Comparison of ENCODE assay signal across 8 mouse cellular contexts in genomic region chr16:35982506-35982901, GRCm38 (mm10). TPM values are rescaled to one million over a fixed set of nuclear protein-coding genes. Genes with fewer than 3 reads are reported as not detected.
DNase-seq lines count a peak whose midpoint lies in the region; ATAC-seq and TF ChIP-seq lines count a peak whose summit lies in the region.

No protein-coding gene starts in this region.

- no peak for TF ChIP-seq POLR2A in bone marrow macrophage, adult 2 months (IDR thresholded peaks at IDR 0.05; ENCODE audit: borderline replicate concordance, low read depth, low read length)

- TF ChIP-seq CTCF in bone marrow macrophage, adult 2 months (IDR thresholded peaks at IDR 0.05; ENCODE audit: low read depth, low read length): no peak

- no peaks in the 10 kb centered on the region for H3K36me3 ChIP-seq in kidney, embryonic 14.5 days (ENCODE audit: control insufficient read depth, insufficient read depth, low read length)
- H3K36me3 ChIP-seq in hindbrain, embryonic 10.5 days: no peaks in the 10 kb centered on the region
- H3K36me3 ChIP-seq in midbrain, embryonic 11.5 days (ENCODE audit: control insufficient read depth, insufficient read depth, low read length): no peaks in the 10 kb centered on the region

- H3K27me3 ChIP-seq in kidney, embryonic 14.5 days (ENCODE audit: control insufficient read depth, insufficient read depth, low read length): 0 out of 2 replicates have a peak, but pooled peaks cover 2% of the 10 kb centered on the region
- H3K27me3 ChIP-seq in hindbrain, embryonic 10.5 days (ENCODE audit: insufficient read depth, poor library complexity, severe bottlenecking): peaks cover 3% of the 10 kb centered on the region
- H3K27me3 ChIP-seq in midbrain, embryonic 11.5 days (ENCODE audit: control insufficient read depth, insufficient read depth, low read length): peaks cover 2% of the 10 kb centered on the region

- H3K4me2 ChIP-seq in kidney, embryonic 14.5 days (replicated peaks; ENCODE audit: low read depth, low read length): peak overlapping the region; percentile 64
- peak overlapping the region; percentile 68 for H3K4me2 ChIP-seq in midbrain, embryonic 11.5 days

- peaks cover 4% of the 10 kb centered on the region; the same call in 1 of the 2 replicates for H3K4me1 ChIP-seq in kidney, embryonic 14.5 days (ENCODE audit: control insufficient read depth, insufficient read depth, low read length)
- peaks cover 12% of the 10 kb centered on the region for H3K4me1 ChIP-seq in bone marrow macrophage, adult 2 months (ENCODE audit: control insufficient read depth, insufficient read depth, low read length)
- peaks cover 9% of the 10 kb centered on the region for H3K4me1 ChIP-seq in hindbrain, embryonic 10.5 days (replicated peaks)
- H3K4me1 ChIP-seq in midbrain, embryonic 11.5 days (ENCODE audit: control insufficient read depth, insufficient read depth, low read length): no peaks in the 10 kb centered on the region

- no peaks in the 10 kb centered on the region for H3K9me3 ChIP-seq in kidney, embryonic 14.5 days (ENCODE audit: control insufficient read depth, low read length)
- peaks cover 3% of the 10 kb centered on the region for H3K9me3 ChIP-seq in hindbrain, embryonic 10.5 days
- H3K9me3 ChIP-seq in midbrain, embryonic 11.5 days (ENCODE audit: control insufficient read depth, low read length): no peaks in the 10 kb centered on the region

- 0 out of 2 replicates have a peak, but pooled peaks have one; percentile 1 for ATAC-seq in kidney, embryonic 14.5 days (ENCODE audit: low FRiP score, low TSS enrichment)
- peak; percentile 7; the same call in 1 of the 2 replicates for ATAC-seq in midbrain, embryonic 11.5 days (ENCODE audit: low FRiP score)

- intact Hi-C loops in left cerebral cortex, postnatal 14 days (cut with DNase I): no loop called here

- H3K9ac ChIP-seq in kidney, embryonic 14.5 days (ENCODE audit: low read depth, low read length): peak overlapping the region; percentile 92
- H3K9ac ChIP-seq in midbrain, embryonic 11.5 days (ENCODE audit: low read length): peak overlapping the region; percentile 94

- no peak overlapping the region for H3K27ac ChIP-seq in kidney, embryonic 14.5 days (ENCODE audit: low read depth, low read length)
- peak overlapping the region; percentile 33; the same call in 1 of the 2 replicates for H3K27ac ChIP-seq in bone marrow macrophage, adult 2 months (ENCODE audit: insufficient read depth, low read depth, low read length)
- peak overlapping the region; percentile 97 for H3K27ac ChIP-seq in hindbrain, embryonic 10.5 days
- no peak overlapping the region for H3K27ac ChIP-seq in midbrain, embryonic 11.5 days (ENCODE audit: low read depth, low read length)

- WGBS in kidney, embryonic 14.5 days: 4% methylated on average over 15 of the region's 15 CpGs
- 4% methylated on average over 15 of the region's 15 CpGs for WGBS in hindbrain, embryonic 10.5 days
- 6% methylated on average over 15 of the region's 15 CpGs for WGBS in midbrain, embryonic 11.5 days

- no peak for DNase-seq in kidney, postnatal 25 days
- DNase-seq in hindbrain, embryonic 10.5 days (ENCODE audit: low spot score): peak; percentile 4
- peak; percentile 90 for DNase-seq in midbrain, embryonic 11.5 days (ENCODE audit: low spot score, missing footprints)
- DNase-seq in urinary bladder, postnatal 10 days (ENCODE audit: low spot score): no peak
- DNase-seq in ovary, adult 18-20 months (ENCODE audit: low spot score): no peak
- no peak for DNase-seq in left cerebral cortex, postnatal 14 days (ENCODE audit: low spot score in 2 of 2)

- peak overlapping the region; percentile 86 for H3K4me3 ChIP-seq in kidney, embryonic 14.5 days (ENCODE audit: low read length)
- H3K4me3 ChIP-seq in bone marrow macrophage, adult 2 months (ENCODE audit: insufficient read depth, low read length): peak overlapping the region; percentile 73
- H3K4me3 ChIP-seq in hindbrain, embryonic 10.5 days: peak overlapping the region; percentile 91
- H3K4me3 ChIP-seq in midbrain, embryonic 11.5 days (ENCODE audit: low read depth, low read length): peak overlapping the region; percentile 92

RNA-seq across cellular contexts. Expression of gene Kpna1, which starts 4.0 kb away (rescaled TPM):
- polyA plus RNA-seq in kidney, embryonic 14.5 days (2014; fragmentation: Nextera tagmentation; extraction: Ambion mirVana): 25.1 and 44.6 TPM in 2 replicates
- polyA plus RNA-seq in bone marrow macrophage, adult 2 months (2012; ENCODE audit: insufficient read depth, insufficient read length, missing spikeins): 23.4 and 26.4 TPM in 2 replicates
- 65.8 and 76.5 TPM in 2 replicates for polyA plus RNA-seq in hindbrain, embryonic 10.5 days (2016; fragmentation: Nextera tagmentation; extraction: Ambion mirVana)
- polyA plus RNA-seq in midbrain, embryonic 11.5 days (2014; fragmentation: Nextera tagmentation; extraction: Ambion mirVana): 90.7 and 99.9 TPM in 2 replicates
- 100 to 1,000 TPM; 119 to 122 TPM for total RNA-seq in left cerebral cortex, postnatal 14 days (2021)

RNA-seq across cellular contexts. Expression of gene Dtx3l, which starts 43.6 kb away (rescaled TPM):
- polyA plus RNA-seq in kidney, embryonic 14.5 days (2014; fragmentation: Nextera tagmentation; extraction: Ambion mirVana): 1.7 and 3.2 TPM in 2 replicates
- 63.1 and 64.2 TPM in 2 replicates for polyA plus RNA-seq in bone marrow macrophage, adult 2 months (2012; ENCODE audit: insufficient read depth, insufficient read length, missing spikeins)
- 1.3 and 2.4 TPM in 2 replicates for polyA plus RNA-seq in hindbrain, embryonic 10.5 days (2016; fragmentation: Nextera tagmentation; extraction: Ambion mirVana)
- 2.8 and 3.1 TPM in 2 replicates for polyA plus RNA-seq in midbrain, embryonic 11.5 days (2014; fragmentation: Nextera tagmentation; extraction: Ambion mirVana)
- 1 to 10 TPM; 2.0 to 2.9 TPM for total RNA-seq in left cerebral cortex, postnatal 14 days (2021)

RNA-seq across cellular contexts. Expression of gene Parp9, which starts 44.2 kb away (rescaled TPM):
- polyA plus RNA-seq in kidney, embryonic 14.5 days (2014; fragmentation: Nextera tagmentation; extraction: Ambion mirVana): 1.8 and 3.2 TPM in 2 replicates
- polyA plus RNA-seq in bone marrow macrophage, adult 2 months (2012; ENCODE audit: insufficient read depth, insufficient read length, missing spikeins): 72.8 and 78.7 TPM in 2 replicates
- polyA plus RNA-seq in hindbrain, embryonic 10.5 days (2016; fragmentation: Nextera tagmentation; extraction: Ambion mirVana): 2.0 and 2.2 TPM in 2 replicates
- polyA plus RNA-seq in midbrain, embryonic 11.5 days (2014; fragmentation: Nextera tagmentation; extraction: Ambion mirVana): 1.8 and 2.6 TPM in 2 replicates
- 1 to 10 TPM; 2.1 TPM for total RNA-seq in left cerebral cortex, postnatal 14 days (2021)

RNA-seq across cellular contexts. Expression of gene Wdr5b, which starts 58.5 kb away (rescaled TPM):
- 8.6 and 9.6 TPM in 2 replicates for polyA plus RNA-seq in kidney, embryonic 14.5 days (2014; fragmentation: Nextera tagmentation; extraction: Ambion mirVana)
- polyA plus RNA-seq in bone marrow macrophage, adult 2 months (2012; ENCODE audit: insufficient read depth, insufficient read length, missing spikeins): 5.5 and 6.9 TPM in 2 replicates
- polyA plus RNA-seq in hindbrain, embryonic 10.5 days (2016; fragmentation: Nextera tagmentation; extraction: Ambion mirVana): 7.6 and 10.2 TPM in 2 replicates
- polyA plus RNA-seq in midbrain, embryonic 11.5 days (2014; fragmentation: Nextera tagmentation; extraction: Ambion mirVana): 12.0 and 15.5 TPM in 2 replicates
- 1 to 10 TPM; 3.6 to 3.9 TPM for total RNA-seq in left cerebral cortex, postnatal 14 days (2021)

Comparison
In these comparisons a context has a peak if more than half of its experiments do, and no peak if none do; other contexts are left out.
1. H3K27ac ChIP-seq: peak in bone marrow macrophage, adult 2 months (single experiment) and hindbrain, embryonic 10.5 days (single experiment); none in kidney, embryonic 14.5 days (single experiment) and midbrain, embryonic 11.5 days (single experiment).
2. DNase-seq: peak in hindbrain, embryonic 10.5 days (single experiment) and midbrain, embryonic 11.5 days (single experiment); none in kidney, postnatal 25 days (0 of 2), urinary bladder, postnatal 10 days (single experiment), ovary, adult 18-20 months (single experiment) and left cerebral cortex, postnatal 14 days (0 of 2).
3. RNA of gene Dtx3l, which starts 43.6 kb away (polyA plus RNA-seq): 63.1 to 64.2 TPM in bone marrow macrophage, adult 2 months; 1.7 to 3.2 TPM in kidney, embryonic 14.5 days, 2.8 to 3.1 TPM in midbrain, embryonic 11.5 days and 1.3 to 2.4 TPM in hindbrain, embryonic 10.5 days; every median in the first group is over 10 times any median in the second.
4. RNA of gene Parp9, which starts 44.2 kb away (polyA plus RNA-seq): 72.8 to 78.7 TPM in bone marrow macrophage, adult 2 months; 1.8 to 3.2 TPM in kidney, embryonic 14.5 days, 2.0 to 2.2 TPM in hindbrain, embryonic 10.5 days and 1.8 to 2.6 TPM in midbrain, embryonic 11.5 days; every median in the first group is over 10 times any median in the second.
5. Peak in every context shown above with its lines, with median percentiles within 50 percentile points of each other: H3K4me3 ChIP-seq.